Mouse (Mus musculus) erythroblast, embryonic 14.5 days (primary cell): ENCODE results near the gene Sept5.

ENCODE experiments used
- GATA1 ChIP-seq: IDR thresholded peaks from 2 replicates; pipeline ENCODE4 v1.6.1; 2012; ENCODE audit warnings: low read length, inconsistent platforms, mixed read lengths
- TAL1 ChIP-seq: IDR thresholded peaks from 3 replicates; pipeline ENCODE4 v1.6.1; 2012; ENCODE audit warnings: low read length, inconsistent platforms, mixed read lengths

DNA sequence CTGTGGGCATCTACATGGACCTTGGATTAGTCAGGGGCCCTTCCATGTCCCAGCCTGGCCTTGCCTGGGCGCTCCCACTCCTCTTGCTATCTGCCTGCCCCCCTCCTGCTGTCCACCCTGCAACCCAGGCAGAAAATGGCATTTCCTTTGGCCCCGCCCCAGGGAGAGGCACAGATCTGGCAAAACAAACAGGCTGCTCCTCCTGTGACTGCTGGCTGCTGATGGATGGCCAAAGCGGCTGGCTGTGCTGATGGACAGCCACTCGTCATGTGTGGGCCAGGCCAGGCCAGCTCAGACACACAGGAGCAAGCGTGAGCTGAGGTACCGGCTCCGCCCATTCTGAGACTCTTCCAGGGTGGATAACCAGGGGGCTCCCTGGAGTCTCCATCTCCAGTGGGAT, 28.3 kb downstream of the Sept5 start:
- TF ChIP-seq GATA1: no peak
- TF ChIP-seq TAL1: no peak
